Mouse (Mus musculus) ES-E14 (cell line): ENCODE data around the gene Ezh1.

ENCODE experiments used
- CHD2 ChIP-seq: IDR thresholded peaks from 2 replicates; pipeline ENCODE4 v1.6.1; 2014; ENCODE audit warnings: mild to moderate bottlenecking, low read depth, low read length, inconsistent platforms
- HCFC1 ChIP-seq: IDR thresholded peaks from 2 replicates; pipeline ENCODE4 v1.6.1; 2012; ENCODE audit warnings: low read length, inconsistent platforms, borderline replicate concordance; ENCODE audit not compliant: insufficient read depth

- TF ChIP-seq HCFC1 (no peak), CHD2 (no peak)
These were observed 30.1 kb downstream of the Ezh1 start for GRCm38 (mm10) chr11:101196175-101196574.
